Mouse (Mus musculus): Measurements from ENCODE around the gene Cacna1b. TPM values are rescaled to one million over a fixed set of nuclear protein-coding genes. Genes with fewer than 3 reads are reported as not detected.

The Cacna1b gene
- total and polyA plus RNA-seq, 2 experiments = not detected

DNA sequence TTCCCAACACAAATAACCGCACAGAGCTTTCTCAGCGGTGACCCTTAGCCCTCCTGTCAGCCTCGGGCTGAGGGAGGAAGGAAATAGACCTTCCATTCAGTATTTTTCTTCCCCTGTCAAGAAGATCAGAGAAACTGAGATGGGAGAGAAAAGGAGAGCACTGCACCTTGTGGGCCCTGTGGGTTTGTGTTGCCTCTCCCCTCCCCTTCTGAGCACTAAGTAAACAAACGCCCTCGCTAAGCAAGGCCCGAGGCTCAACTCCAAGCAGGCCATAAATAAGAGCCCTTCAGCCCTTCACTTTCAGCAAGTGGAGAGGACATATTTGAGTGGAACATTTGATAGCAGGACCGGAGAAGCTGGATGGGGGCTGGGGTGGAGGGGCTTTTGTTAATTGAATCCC lies 209.0 kb downstream of the Cacna1b start:
- TF ChIP-seq CTCF (IDR thresholded peaks at IDR 0.05; ENCODE audit: low read depth, low read length) = no peak
- no peak for TF ChIP-seq POLR2A (IDR thresholded peaks at IDR 0.05; ENCODE audit: extremely low read depth, insufficient read depth, low read length)
- Histone ChIP-seq H3K4me1 (ENCODE audit: control insufficient read depth, insufficient read depth, low read length) (no peaks in the 10 kb centered on the region), H3K27me3 (ENCODE audit: control insufficient read depth, insufficient read depth, low read length) (no peaks in the 10 kb centered on the region), H3K27ac (replicated peaks; ENCODE audit: insufficient read depth, low read depth, low read length) (no peak overlapping the region), H3K9ac (ENCODE audit: low read depth, low read length) (no peak overlapping the region), H3K79me2 (ENCODE audit: control insufficient read depth, insufficient read depth, low read length) (no peaks in the 10 kb centered on the region), H3K4me3 (ENCODE audit: insufficient read depth, low read depth, low read length) (no peak overlapping the region), H3K36me3 (ENCODE audit: control insufficient read depth, insufficient read depth, low read length) (no peaks in the 10 kb centered on the region)
- DNase-seq (ENCODE audit: extremely low read depth, low read depth, low spot score) = no peak
- WGBS = 36% methylated on average over 7 of the region's 7 CpGs

Other genes with a start within 250 kb of the Cacna1b start
- gene Ehmt1, start 156.5 kb upstream of the Cacna1b start, total RNA-seq (2014; rRNA removed) = 19.2 and 21.8 TPM in 2 replicates
- 19.4 and 24.0 TPM in 2 replicates for gene Ehmt1, start 156.5 kb upstream of the Cacna1b start, polyA plus RNA-seq (2012; rRNA removed)
- gene Arrdc1, start 172.1 kb upstream of the Cacna1b start, total RNA-seq (2014; rRNA removed) = 2.5 and 3.1 TPM in 2 replicates
- 7.4 and 12.7 TPM in 2 replicates for gene Arrdc1, start 172.1 kb upstream of the Cacna1b start, polyA plus RNA-seq (2012; rRNA removed)
- 2.0 and 3.0 TPM in 2 replicates for gene Zmynd19, start 186.6 kb upstream of the Cacna1b start, total RNA-seq (2014; rRNA removed)
- gene Zmynd19, start 186.6 kb upstream of the Cacna1b start, polyA plus RNA-seq (2012; rRNA removed) = 3.4 TPM in 2 replicates
- 3.9 and 4.4 TPM in 2 replicates for gene Dph7, start 199.2 kb upstream of the Cacna1b start, total RNA-seq (2014; rRNA removed)
- 3.9 and 4.6 TPM in 2 replicates for gene Dph7, start 199.2 kb upstream of the Cacna1b start, polyA plus RNA-seq (2012; rRNA removed)
- 68.1 and 77.0 TPM in 2 replicates for gene Mrpl41, start 211.9 kb upstream of the Cacna1b start, total RNA-seq (2014; rRNA removed)
- 24.4 and 30.1 TPM in 2 replicates for gene Mrpl41, start 211.9 kb upstream of the Cacna1b start, polyA plus RNA-seq (2012; rRNA removed)
- gene Pnpla7, start 212.9 kb upstream of the Cacna1b start, total RNA-seq (2014; rRNA removed) = 125 and 141 TPM in 2 replicates
- 113 and 122 TPM in 2 replicates for gene Pnpla7, start 212.9 kb upstream of the Cacna1b start, polyA plus RNA-seq (2012; rRNA removed)

All from liver, adult 2 months (tissue).